Mouse (Mus musculus): ENCODE measurements at regions not wholly inside any gene's neighbourhood (a gene's known extent, or its start where the extent isn't known, plus 50 kb on each side); places are given as distances from the start of the nearest gene placed in this dataset.
A peak's percentile ranks its signal among the peaks of the same experiment; 100 is the strongest.

DNA sequence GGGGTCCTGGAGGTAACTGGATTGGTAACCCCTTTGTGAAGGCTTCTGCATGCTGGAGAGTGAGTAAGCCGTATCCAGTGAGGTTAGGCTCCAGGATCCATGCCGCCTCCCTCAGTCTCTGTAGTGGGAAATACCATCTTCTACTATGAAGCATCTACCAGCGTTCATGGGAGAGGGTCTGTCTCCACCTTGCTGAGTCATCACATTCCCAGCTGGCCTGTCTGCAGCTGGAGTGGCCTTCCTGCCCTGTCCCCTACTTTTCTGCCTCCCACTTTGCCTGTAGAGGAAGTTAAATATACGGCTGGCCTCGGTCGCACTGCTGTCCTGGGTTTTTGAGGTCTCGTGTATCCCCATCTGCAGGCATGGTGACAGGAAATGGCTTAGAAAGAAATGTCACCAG is 78.0 kb upstream of the Sec14l1 start:
- no peak for DNase-seq (ENCODE audit: low spot score in 2 of 2)

GRCm38 (mm10) chr11:117038282-117039106 is 76.5 kb upstream of the Sec14l1 start:
- no peak for DNase-seq (ENCODE audit: low spot score in 2 of 2)

- DNase-seq (ENCODE audit: low spot score in 2 of 2), result no peak
Observed at GRCm38 (mm10) chr11:117040829-117041228, 74.1 kb upstream of the Sec14l1 start.

DNA sequence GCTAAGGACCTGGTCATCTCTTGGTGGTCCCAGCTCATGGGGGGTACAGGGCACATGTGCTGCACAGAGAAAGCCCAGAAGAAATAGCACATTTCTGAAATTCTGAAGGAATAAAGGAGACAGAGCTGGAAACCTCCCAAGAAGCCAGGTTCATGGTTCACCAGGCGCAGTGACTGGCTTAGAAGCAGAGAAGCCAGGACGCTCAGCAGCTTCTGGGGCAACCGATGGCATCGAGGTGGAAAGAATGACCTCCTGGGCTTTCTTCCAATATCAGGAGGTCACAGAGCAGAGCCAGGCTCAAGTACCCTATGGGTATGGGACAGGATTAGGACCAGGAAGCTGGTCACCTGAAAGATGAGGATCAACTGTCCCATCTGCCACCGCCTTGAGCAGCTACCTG is 72.6 kb upstream of the Sec14l1 start:
- no peak for DNase-seq (ENCODE audit: low spot score in 2 of 2)

DNA sequence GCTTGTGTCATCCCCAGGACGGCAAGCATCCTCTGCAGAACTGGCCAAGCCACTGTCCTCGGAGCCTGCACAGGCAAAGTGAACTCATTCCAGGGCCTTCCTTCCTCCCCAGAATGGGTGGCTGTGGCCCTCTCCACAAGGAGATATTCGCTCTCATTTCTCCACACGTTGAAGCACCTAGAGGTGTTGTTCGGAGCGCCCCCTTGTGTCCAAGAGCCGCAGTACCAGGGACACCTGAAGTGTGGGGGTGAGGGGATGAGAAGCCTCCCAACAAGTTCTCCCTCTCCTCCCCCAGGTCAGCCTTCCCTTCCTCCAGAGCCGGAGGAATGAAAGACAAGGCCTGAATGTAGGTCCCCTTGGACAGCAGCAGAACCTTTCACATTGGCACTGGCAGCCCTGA is 71.4 kb upstream of the Sec14l1 start:
- DNase-seq (ENCODE audit: low spot score in 2 of 2), result peak; percentile 49 to 75

DNA sequence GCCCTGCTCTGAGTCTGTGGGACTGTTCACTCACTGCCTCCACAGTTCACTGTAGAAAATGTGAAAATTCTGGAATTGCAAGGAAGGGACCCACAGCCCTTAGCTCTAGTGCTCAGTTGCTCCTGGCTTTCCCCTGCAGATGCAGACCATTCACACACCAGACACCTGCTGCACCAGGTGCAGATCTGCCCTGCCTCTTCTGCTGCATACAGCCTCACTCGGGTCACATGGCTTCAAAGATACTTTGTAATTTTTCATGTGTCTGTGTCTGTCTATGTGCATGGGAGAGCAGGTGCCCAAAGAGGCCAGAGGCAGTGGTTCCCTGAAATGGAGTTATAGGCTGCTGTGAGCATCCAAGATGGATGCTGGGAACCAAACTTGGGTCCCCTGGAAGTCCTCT is 70.2 kb upstream of the Sec14l1 start:
- no peak for DNase-seq (ENCODE audit: low spot score in 2 of 2)

DNA sequence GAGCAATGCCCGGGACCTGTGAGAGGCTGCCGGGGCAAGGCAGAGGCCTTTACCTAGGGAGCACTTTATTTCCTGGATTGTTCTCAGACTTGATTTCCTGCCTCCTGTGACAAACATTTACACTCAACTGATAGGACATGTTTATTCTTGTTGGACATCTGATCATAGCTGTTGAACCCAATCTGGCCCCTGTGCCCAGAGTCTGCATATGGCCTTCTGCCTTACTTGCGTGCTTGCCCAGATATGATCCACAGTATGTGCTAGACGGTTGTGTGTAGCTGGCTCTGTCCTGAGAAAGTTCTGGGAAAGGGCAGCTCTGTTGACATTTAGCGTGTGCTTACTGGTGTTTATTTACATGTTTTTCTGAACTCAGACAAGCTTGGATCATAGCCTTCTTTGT is 68.3 kb upstream of the Sec14l1 start:
- DNase-seq (ENCODE audit: low spot score in 2 of 2), result no peak

- DNase-seq (ENCODE audit: low spot score in 2 of 2), result no peak
Observed at GRCm38 (mm10) chr11:117047172-117047950, 67.6 kb upstream of the Sec14l1 start.

- DNase-seq (ENCODE audit: low spot score in 2 of 2), result no peak
Observed at GRCm38 (mm10) chr11:117048911-117049310, 66.1 kb upstream of the Sec14l1 start.

DNA sequence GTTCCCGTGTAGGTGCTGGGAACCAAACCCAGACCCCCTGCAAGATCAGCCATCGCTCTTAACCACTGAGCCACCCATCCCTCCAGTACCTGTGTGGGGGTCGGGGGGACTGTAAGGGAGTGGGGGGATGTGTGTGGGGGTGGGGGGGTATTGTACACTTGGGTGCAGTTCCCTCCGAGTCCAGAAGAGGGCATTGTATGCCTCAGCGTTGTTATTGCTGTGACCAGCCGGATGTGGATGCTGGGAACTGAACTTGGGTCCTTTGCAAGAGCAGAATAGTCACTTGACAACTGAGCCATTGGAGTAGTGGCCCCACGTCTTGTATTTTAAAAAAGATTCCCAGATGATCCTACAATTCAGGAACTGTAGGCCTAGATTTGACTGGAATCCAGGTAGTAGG is 64.2 kb upstream of the Sec14l1 start:
- DNase-seq (ENCODE audit: low spot score in 2 of 2), result no peak

- DNase-seq (ENCODE audit: low spot score in 2 of 2), result peak; percentile 43 to 76
Observed at GRCm38 (mm10) chr11:117056958-117057357, 58.0 kb upstream of the Sec14l1 start.

- no peak for DNase-seq (ENCODE audit: low spot score in 2 of 2)
Observed at GRCm38 (mm10) chr11:117057451-117057850, 57.5 kb upstream of the Sec14l1 start.

DNA sequence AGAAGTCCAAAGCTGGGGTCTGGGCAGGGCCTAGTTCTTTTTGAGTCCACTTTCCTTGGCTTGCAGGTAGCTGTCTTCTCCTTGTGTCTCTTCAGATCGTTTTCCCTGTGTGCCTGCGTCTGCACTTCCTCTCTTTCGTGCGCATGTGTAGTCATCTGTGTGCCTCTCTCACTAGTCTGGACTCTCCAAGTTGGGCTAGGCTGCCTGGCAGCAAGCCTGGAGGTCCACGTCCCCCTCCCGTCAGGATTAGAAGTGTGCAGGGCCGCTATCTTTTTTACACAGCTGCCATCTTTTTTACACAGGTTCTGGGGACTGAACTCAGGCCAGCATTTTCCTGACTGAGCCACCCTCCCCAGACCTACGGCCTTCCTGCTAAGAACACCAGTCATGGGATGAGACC is 55.8 kb upstream of the Sec14l1 start:
- no peak for DNase-seq (ENCODE audit: low spot score in 2 of 2)

DNA sequence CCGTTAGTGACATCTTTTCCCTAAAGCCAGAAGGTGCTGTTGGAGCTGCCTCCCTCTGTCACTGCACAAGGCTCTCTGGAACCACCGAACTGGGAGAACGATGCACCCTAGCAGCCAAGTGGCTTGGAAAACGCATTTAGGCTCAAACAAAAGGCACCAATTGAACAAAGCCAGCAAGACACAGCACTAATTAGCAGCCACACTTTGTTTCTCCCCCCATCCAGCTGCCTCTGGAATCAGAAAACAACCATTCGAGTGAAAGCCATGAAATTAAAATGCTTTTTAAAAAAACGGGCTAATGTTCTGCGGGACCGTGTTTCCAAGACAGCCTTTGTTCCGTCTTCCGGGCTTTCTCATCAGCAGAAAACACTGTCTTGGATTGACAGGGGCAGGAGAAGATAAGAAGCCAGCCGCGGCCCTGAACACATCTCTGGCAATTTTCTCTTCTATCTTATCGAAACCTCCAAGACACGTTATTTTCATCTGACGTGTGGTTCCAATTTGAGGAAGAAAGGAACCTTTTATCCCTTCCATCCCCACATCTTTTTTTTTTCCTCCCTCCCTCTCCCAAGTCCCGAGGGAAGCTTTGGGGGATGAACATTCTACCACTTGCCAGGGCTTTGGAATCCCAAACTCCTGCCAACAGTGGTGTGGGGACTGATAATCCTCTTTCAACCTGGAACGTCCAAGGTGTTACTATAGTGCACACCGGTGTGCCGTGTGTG is 54.8 kb upstream of the Sec14l1 start:
- DNase-seq (ENCODE audit: low spot score in 2 of 2), result no peak

DNA sequence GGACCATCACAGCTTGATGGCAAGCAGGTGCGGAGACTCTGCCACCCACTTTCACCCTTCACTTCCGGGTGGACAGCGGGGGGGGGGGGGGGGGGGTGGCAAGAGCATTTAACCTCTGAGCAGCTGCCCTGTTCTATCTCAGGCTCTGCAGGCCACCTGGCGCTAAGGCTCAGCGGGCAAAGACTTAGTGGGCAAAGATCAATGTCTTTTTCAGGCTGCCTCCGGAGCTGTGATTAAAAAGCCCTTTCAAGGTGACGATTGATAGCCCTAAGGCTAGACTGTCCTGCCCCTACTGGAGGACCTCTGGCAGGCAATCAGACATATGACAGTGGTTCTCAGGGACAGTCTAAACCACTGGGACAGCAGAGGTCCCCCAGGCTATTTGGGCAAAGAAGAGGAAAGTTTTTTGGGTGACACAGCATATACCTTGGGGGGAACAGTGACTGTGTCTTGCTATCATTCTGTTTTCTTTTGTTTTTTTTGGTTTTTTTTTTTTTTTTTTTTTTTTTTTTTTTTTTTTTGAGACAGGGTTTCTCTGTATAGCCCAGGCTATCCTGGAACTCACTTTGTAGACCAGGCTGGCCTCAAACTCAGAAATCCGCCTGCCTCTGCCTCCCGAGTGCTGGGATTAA is 54.1 kb upstream of the Sec14l1 start:
- no peak for DNase-seq (ENCODE audit: low spot score in 2 of 2)

DNA sequence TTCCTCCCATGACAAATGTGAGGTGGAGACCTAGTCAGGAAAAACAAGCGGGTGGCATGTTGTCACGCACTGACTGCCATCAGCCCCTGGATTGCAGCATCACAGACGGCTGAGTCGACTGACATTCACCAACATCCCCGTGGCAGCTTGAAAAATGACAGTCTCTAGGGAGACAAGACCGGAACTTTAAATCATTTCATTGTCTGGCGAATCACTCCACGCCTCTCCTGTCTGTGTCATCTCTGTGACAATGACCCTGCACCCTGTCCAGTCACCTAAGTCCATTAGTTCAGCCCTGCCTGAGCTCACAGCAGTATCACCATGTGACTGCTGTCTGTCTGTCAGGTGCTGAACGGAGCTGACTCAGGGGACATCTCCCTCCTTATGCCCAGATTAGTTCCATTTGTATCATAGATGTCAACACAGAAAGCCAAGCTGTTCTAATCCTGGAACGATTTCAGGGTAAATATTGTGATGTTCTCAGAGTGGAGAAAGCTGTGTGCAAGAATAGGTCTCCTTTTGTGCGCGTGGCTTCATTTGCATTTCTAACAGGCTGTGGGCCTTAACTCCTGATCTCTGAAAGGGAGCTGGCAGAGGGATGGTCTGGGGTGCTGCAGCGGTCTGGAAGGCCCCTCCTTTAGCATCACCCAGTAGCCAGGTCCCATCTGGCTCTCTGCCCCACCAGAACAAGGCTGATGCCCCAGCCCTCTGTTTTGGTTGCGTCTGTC is 52.0 kb upstream of the Sec14l1 start:
- DNase-seq (ENCODE audit: low spot score in 2 of 2), result no peak
